Mouse (Mus musculus) intestine, postnatal 0 days (tissue): Measurements from ENCODE around the gene Med27. TPM values are rescaled to one million over a fixed set of nuclear protein-coding genes. Genes with fewer than 3 reads are reported as not detected.

ENCODE experiments used
- ATAC-seq: fragments of 200-750 bp; cut with Nextera tagmentation; 2 replicates; pipeline ENCODE4 v1.8.0; 2017; ENCODE audit warnings: mild to moderate bottlenecking, moderate TSS enrichment, moderate library complexity
- H3K27ac ChIP-seq: fragments of 300-500 bp; sonication (generic); 2 replicates; pipeline ENCODE4 v1.5.1; 2014; ENCODE audit warnings: mild to moderate bottlenecking, low read depth, low read length, moderate library complexity
- H3K27me3 ChIP-seq: fragments of 300-500 bp; sonication (generic); replicated peaks from 2 replicates; pipeline ENCODE4 v1.6.1; 2014; ENCODE audit warnings: low read length, mixed read lengths; ENCODE audit not compliant: control insufficient read depth, insufficient read depth
- H3K36me3 ChIP-seq: fragments of 300-500 bp; sonication (generic); 2 replicates; pipeline ENCODE4 v1.6.1; 2014; ENCODE audit warnings: mild to moderate bottlenecking, moderate library complexity; ENCODE audit not compliant: control insufficient read depth, insufficient read depth
- H3K4me1 ChIP-seq: fragments of 300-500 bp; sonication (generic); replicated peaks from 2 replicates; pipeline ENCODE4 v1.6.1; 2014; ENCODE audit warnings: antibody characterized with exemption, low read length, mixed read lengths; ENCODE audit not compliant: control insufficient read depth, insufficient read depth
- H3K4me2 ChIP-seq: fragments of 300-500 bp; sonication (generic); replicated peaks from 2 replicates; pipeline ENCODE4 v1.6.1; 2014; ENCODE audit warnings: low read depth, mild to moderate bottlenecking, moderate library complexity
- H3K4me3 ChIP-seq: fragments of 300-500 bp; sonication (generic); 2 replicates; pipeline ENCODE4 v1.5.1; 2014; ENCODE audit warnings: low read depth, low read length
- H3K9ac ChIP-seq: fragments of 300-500 bp; sonication (generic); 2 replicates; pipeline ENCODE4 v1.6.1; 2014; ENCODE audit warnings: mild to moderate bottlenecking, low read depth, low read length
- H3K9me3 ChIP-seq: fragments of 300-500 bp; sonication (generic); 2 replicates; pipeline ENCODE4 v1.6.1; 2016; ENCODE audit warnings: mixed run types; ENCODE audit not compliant: control insufficient read depth
- CTCF ChIP-seq: sonication (generic); IDR thresholded peaks from 2 replicates; pipeline ENCODE4 v1.5.1; 2016; ENCODE audit warnings: low read depth, mild to moderate bottlenecking, control low read depth, antibody characterized with exemption, moderate library complexity
- WGBS: fragments of 180-500 bp; shearing (Covaris S2); extraction: QIAGEN DNeasy Blood & Tissue Kit; methylation state at CpG from one replicate; pipeline ENCODE4 v1.1.7; 2014; 5-methylcytosine and 5-hydroxymethylcytosine counted together
- polyA plus RNA-seq: library from polyadenylated mRNA; unstranded; fragments of >200 nt; fragmentation: Nextera tagmentation; extraction: Ambion mirVana; gene quantifications from 2 replicates; pipeline ENCODE4 v1.2.1, GENCODE M21; 2015

Med27 gene
- polyA plus RNA-seq, 1 experiment from 2014 or later = 24.8 TPM

DNA sequence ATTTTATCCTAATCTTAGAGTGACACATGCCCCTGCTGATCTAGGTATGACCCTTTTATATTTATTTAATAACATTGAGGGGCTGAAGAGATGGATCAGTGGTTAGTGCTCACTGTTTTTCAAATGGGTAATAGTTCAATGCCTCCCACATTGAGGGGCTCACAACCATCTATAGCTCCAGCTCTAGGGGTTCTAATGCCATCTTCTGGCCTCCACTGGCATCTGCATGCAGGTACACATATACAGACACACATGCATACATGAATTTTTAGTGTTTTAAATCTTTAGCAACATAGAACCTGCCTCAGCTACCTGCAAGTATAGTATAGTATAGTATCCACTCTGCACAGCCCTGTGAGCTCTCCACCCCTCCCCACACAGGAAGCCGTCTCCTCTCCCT is 130.1 kb downstream of the Med27 start:
- no peak for ATAC-seq

DNA sequence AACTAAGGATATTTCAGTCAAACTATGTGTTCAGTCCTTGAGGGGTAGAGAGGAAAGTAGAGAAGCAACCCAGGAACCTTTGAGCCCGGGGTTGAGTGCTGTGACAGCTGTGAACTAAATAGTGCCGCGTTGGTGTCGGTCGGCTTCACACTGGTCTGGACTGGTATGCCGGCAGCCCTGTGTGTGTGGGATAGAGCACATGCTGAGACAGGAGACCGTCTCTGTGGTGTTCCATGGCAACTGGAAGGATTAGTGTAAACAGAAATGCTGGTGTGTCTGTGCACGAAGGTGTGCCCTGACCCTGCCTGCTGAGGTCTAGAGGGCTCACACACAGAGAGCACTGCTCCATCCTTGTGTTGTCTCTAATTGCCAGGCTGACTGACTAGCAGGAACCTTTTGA is 135.2 kb downstream of the Med27 start:
- ATAC-seq = no peak

More for the DNA sequence above, 130.1 kb downstream of the Med27 start:
- WGBS = 88% methylated on average over 1 of the region's 1 CpGs
- H3K36me3 ChIP-seq = no peaks in the 10 kb centered on the region
- no peaks in the 10 kb centered on the region for H3K4me1 ChIP-seq
- no peak overlapping the region for H3K27ac ChIP-seq
- no peak overlapping the region for H3K4me2 ChIP-seq
- H3K9me3 ChIP-seq = no peaks in the 10 kb centered on the region
- no peak overlapping the region for H3K9ac ChIP-seq
- TF ChIP-seq CTCF = peak; percentile 35; the same call in 1 of the 2 replicates
- H3K27me3 ChIP-seq = no peaks in the 10 kb centered on the region
- no peak overlapping the region for H3K4me3 ChIP-seq

DNA sequence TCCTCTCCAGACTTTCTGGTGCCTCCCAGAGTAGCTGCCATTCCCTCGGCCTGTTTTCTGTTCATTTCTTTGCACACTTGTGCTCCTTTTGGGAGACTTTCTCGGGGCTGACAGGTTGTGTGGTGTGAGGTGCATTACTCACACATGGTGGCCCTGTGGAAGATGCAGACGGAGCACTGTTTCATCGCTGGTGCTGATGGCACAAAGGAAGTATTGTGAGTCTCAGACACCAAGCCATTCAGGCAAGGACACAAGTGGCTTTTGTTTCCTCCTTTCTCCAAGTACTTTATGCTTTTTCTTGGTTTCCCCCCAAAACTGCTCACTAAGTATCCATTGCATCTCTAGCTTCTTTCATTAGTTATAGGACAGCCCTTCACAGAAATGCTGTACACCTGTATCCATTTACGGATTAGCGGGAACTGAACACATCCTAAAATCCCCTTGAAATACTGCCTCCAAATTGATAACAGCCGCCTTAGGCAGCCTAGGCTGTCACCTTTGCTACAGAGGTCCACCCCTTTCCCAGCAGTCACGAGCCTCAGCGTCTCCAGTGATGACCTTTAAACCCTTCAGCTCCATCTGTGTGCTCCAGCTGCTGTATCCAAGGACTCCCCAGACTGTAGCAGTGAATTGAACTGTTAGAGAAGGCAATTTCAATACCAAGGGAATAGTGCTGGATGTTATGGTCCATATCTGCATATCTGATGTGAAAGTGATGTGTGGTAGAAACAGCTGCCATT is 136.5 kb downstream of the Med27 start:
- ATAC-seq = peak; percentile 76
- no peak overlapping the region for H3K27ac ChIP-seq

More for the DNA sequence above, 135.2 kb downstream of the Med27 start:
- Histone ChIP-seq H3K27ac (no peak overlapping the region), H3K36me3 (no peaks in the 10 kb centered on the region), H3K4me2 (no peak overlapping the region), H3K27me3 (no peaks in the 10 kb centered on the region), H3K4me3 (no peak overlapping the region), H3K9ac (no peak overlapping the region), H3K9me3 (no peaks in the 10 kb centered on the region), H3K4me1 (no peaks in the 10 kb centered on the region; the same call in 1 of the 2 replicates)
- no peak for TF ChIP-seq CTCF
- WGBS = 51% methylated on average over 8 of the region's 8 CpGs

DNA sequence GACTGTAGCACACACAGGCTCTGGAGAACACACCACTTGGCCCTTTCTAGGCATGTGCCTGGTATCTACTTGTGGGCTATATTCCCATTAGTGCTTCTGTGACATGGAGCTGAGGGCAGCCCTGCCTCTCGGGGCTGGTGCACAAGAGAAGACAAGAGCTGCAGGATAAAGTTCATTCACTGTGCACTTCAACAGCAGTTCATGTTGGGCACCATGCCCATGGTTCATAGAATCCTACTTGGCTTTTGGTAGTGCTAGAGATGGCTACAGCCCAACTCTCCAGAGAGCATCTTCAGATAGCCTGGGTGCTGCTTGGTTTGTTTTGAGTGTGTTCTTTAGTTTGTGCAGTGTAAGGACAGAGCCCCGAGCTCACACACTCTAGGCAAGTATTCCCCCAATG is 138.9 kb downstream of the Med27 start:
- no peaks in the 10 kb centered on the region; the same call in 1 of the 2 replicates for H3K4me1 ChIP-seq
- no peak overlapping the region for H3K4me3 ChIP-seq
- WGBS = 80% methylated on average over 2 of the region's 2 CpGs
- ATAC-seq = no peak
- H3K36me3 ChIP-seq = no peaks in the 10 kb centered on the region
- H3K27me3 ChIP-seq = no peaks in the 10 kb centered on the region
- H3K4me2 ChIP-seq = no peak overlapping the region
- no peak for TF ChIP-seq CTCF
- no peak overlapping the region for H3K9ac ChIP-seq
- H3K27ac ChIP-seq = no peak overlapping the region
- no peaks in the 10 kb centered on the region for H3K9me3 ChIP-seq

More for the DNA sequence above, 136.5 kb downstream of the Med27 start:
- Histone ChIP-seq H3K4me3 (no peak overlapping the region), H3K27me3 (no peaks in the 10 kb centered on the region), H3K4me1 (no peaks in the 10 kb centered on the region; the same call in 1 of the 2 replicates), H3K9ac (no peak overlapping the region), H3K4me2 (no peak overlapping the region), H3K9me3 (no peaks in the 10 kb centered on the region), H3K36me3 (no peaks in the 10 kb centered on the region)
- TF ChIP-seq CTCF = no peak
- 45% methylated on average over 9 of the region's 9 CpGs for WGBS

DNA sequence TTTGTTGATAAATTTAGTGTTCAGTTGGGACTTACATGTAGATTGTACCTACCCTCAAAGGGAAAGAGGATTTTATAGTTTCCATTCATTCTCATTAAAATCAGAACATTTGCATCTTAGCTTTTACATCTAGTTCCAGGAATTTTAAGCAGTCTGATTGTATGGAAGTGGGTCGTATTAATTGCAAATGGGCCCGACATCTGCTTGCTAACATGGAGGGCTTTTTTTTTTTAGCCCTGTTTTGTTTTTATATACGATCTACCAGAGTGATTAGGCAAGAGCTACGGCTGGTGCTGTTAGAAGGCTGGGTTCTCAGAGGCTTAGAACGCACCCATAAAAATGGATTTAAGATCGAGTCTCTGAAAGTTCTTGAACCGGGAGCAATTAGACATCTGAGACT is 139.9 kb downstream of the Med27 start:
- no peaks in the 10 kb centered on the region; the same call in 1 of the 2 replicates for H3K4me1 ChIP-seq
- no peak for ATAC-seq
- no peak overlapping the region for H3K27ac ChIP-seq
- no peak overlapping the region for H3K4me2 ChIP-seq
- H3K4me3 ChIP-seq = no peak overlapping the region
- 76% methylated on average over 7 of the region's 7 CpGs for WGBS
- no peaks in the 10 kb centered on the region for H3K36me3 ChIP-seq
- no peaks in the 10 kb centered on the region for H3K9me3 ChIP-seq
- no peak for TF ChIP-seq CTCF
- H3K27me3 ChIP-seq = no peaks in the 10 kb centered on the region
- no peak overlapping the region for H3K9ac ChIP-seq

DNA sequence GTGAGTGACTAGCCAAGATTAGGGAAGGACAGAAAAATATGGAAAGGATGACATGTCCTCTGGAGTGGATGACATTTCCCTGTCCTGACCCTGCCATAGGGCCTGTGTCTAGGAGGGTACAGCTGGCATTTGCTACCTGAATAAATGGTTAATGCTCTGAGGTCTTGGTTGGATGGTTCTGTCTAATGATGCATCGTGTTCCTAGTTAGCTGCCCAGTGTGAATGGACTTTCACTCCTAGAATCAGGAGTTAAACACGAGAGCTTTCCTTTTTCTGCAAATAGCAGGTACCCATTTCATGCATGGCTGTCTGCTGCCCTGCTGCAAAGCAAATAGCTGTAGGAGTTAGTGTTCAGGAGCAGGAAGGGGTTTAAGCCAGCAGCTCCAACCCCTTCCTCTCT is 141.0 kb downstream of the Med27 start:
- no peak for TF ChIP-seq CTCF
- Histone ChIP-seq H3K9ac (no peak overlapping the region), H3K4me3 (no peak overlapping the region), H3K4me1 (no peaks in the 10 kb centered on the region; the same call in 1 of the 2 replicates), H3K27me3 (no peaks in the 10 kb centered on the region), H3K27ac (no peak overlapping the region), H3K9me3 (no peaks in the 10 kb centered on the region), H3K36me3 (no peaks in the 10 kb centered on the region), H3K4me2 (no peak overlapping the region)
- WGBS = 71% methylated on average over 2 of the region's 2 CpGs
- no peak for ATAC-seq
